Mouse (Mus musculus) heart, adult 2 months (tissue): ENCODE results near the gene Mtch2. TPM values are rescaled to one million over a fixed set of nuclear protein-coding genes. Genes with fewer than 3 reads are reported as not detected.
"Not testable (repeated sequence)": the region's sequence is repeated elsewhere in the genome, so short reads cannot be mapped to it uniquely, and the experiment has no call there.

ENCODE experiments used
- DNase-seq, 2 experiments: peaks; one replicate each; pipeline ENCODE4 v3.0.0; 2021
- H3K27ac ChIP-seq: fragments of 200-600 bp; 2 replicates; pipeline ENCODE4 v1.8.1; 2022
- H3K27me3 ChIP-seq: fragments of 200-500 bp; 2 replicates; pipeline ENCODE4 v1.6.1; 2012; ENCODE audit warnings: mild to moderate bottlenecking, low read length, inconsistent platforms, mixed read lengths; ENCODE audit not compliant: control insufficient read depth, insufficient read depth
- H3K36me3 ChIP-seq: fragments of 200-500 bp; 2 replicates; pipeline ENCODE4 v1.6.1; 2012; ENCODE audit warnings: low read length, inconsistent platforms; ENCODE audit not compliant: control insufficient read depth, insufficient read depth
- H3K4me1 ChIP-seq: fragments of 200-500 bp; 2 replicates; pipeline ENCODE4 v1.6.1; 2011; ENCODE audit warnings: low read length; ENCODE audit not compliant: control insufficient read depth, insufficient read depth
- H3K4me3 ChIP-seq: fragments of 200-600 bp; 2 replicates; pipeline ENCODE4 v1.8.1; 2022
- H3K79me2 ChIP-seq: fragments of 200-500 bp; replicated peaks from 2 replicates; pipeline ENCODE4 v1.6.1; 2012; ENCODE audit warnings: mild to moderate bottlenecking, inconsistent platforms, low read length, moderate library complexity, mixed read lengths; ENCODE audit not compliant: control insufficient read depth, insufficient read depth
- H3K9ac ChIP-seq: fragments of 200-500 bp; 2 replicates; pipeline ENCODE4 v1.6.1; 2012; ENCODE audit warnings: low read depth, mild to moderate bottlenecking, control low read depth, inconsistent platforms, low read length, mixed read lengths
- CTCF ChIP-seq: fragments of 200-600 bp; IDR thresholded peaks from 2 replicates; pipeline ENCODE4 v1.8.1; 2022; ENCODE audit warnings: antibody characterized with exemption, mild to moderate bottlenecking, moderate library complexity
- EP300 ChIP-seq: fragments of 200-500 bp; IDR thresholded peaks from 2 replicates; pipeline ENCODE4 v1.6.1; 2011; ENCODE audit warnings: low read depth, low read length, control low read depth; ENCODE audit not compliant: insufficient read depth
- POLR2A ChIP-seq: fragments of 200-500 bp; IDR thresholded peaks from 2 replicates; pipeline ENCODE4 v1.6.1; 2011; ENCODE audit warnings: mild to moderate bottlenecking, low read depth, low read length, control low read depth; ENCODE audit not compliant: insufficient read depth
- WGBS: fragments of 180-500 bp; shearing (Covaris S2); methylation state at CpG from one replicate; pipeline ENCODE4 v1.1.7; 2018; 5-methylcytosine and 5-hydroxymethylcytosine counted together
- intact Hi-C: fragments of 180-260 bp; cut with DNase I; formaldehyde crosslinking; loops from one replicate; pipeline ENCODE4 v1.15.1; 2025
- polyA plus RNA-seq: library from polyadenylated mRNA; depleted of rRNA; stranded (reverse); fragments of >200 nt; gene quantifications from 2 replicates; pipeline ENCODE4 v1.2.3, GENCODE M21; 2012
- total RNA-seq, 2 experiments: library from RNA; stranded (reverse); gene quantifications; 2 replicates each; pipeline ENCODE4 v1.2.3; 2021

Mtch2 gene
- total and polyA plus RNA-seq, 3 experiments = 137 to 197 (median 171) TPM

- Histone ChIP-seq H3K79me2 (no peaks in the 10 kb centered on the region), H3K27me3 (no peaks in the 10 kb centered on the region), H3K4me1 (no peaks in the 10 kb centered on the region), H3K36me3 (no peaks in the 10 kb centered on the region), H3K9ac (no peak overlapping the region), H3K27ac (no peak overlapping the region), H3K4me3 (no peak overlapping the region)
- intact Hi-C loops = no loop called here
- no peak for DNase-seq
- no peak for TF ChIP-seq POLR2A
- TF ChIP-seq EP300 = no peak
- TF ChIP-seq CTCF = no peak
- 81% methylated on average over 3 of the region's 3 CpGs for WGBS
Observed at GRCm38 (mm10) chr2:90818710-90819109, 28.2 kb upstream of the Mtch2 start.

DNA sequence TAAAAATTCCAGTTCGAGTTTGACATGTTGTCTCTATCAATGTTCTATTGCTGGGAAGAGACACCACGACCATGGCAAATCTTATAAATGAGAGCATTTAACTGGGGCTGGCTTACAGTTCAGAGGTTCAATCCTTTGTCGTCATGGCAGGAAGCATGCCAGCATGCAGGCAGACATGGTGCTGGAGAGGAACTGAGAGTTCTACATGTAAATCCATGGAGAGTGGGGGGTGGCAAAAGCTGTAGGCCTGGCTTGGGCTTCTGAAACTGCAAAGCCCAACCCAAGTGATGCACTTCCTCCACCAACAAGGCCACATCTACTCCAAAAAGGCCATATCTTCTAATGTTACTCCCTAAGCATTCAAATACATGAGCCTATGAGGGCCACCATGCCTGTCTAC lies 26.1 kb upstream of the Mtch2 start:
- 79% methylated on average over 3 of the region's 3 CpGs for WGBS

GRCm38 (mm10) chr2:90822978-90823377 lies 24.0 kb upstream of the Mtch2 start:
- no peak for DNase-seq
- intact Hi-C loops = no loop called here
- no peaks in the 10 kb centered on the region for H3K27me3 ChIP-seq
- H3K27ac ChIP-seq = no peak overlapping the region
- WGBS = 90% methylated on average over 2 of the region's 2 CpGs
- TF ChIP-seq POLR2A = no peak
- no peak for TF ChIP-seq EP300
- TF ChIP-seq CTCF = no peak
- H3K4me1 ChIP-seq = no peaks in the 10 kb centered on the region
- no peak overlapping the region for H3K4me3 ChIP-seq
- H3K36me3 ChIP-seq = no peaks in the 10 kb centered on the region
- H3K79me2 ChIP-seq = no peaks in the 10 kb centered on the region
- H3K9ac ChIP-seq = no peak overlapping the region

More for the DNA sequence above, 26.1 kb upstream of the Mtch2 start:
- Histone ChIP-seq H3K27ac (no peak overlapping the region), H3K9ac (no peak overlapping the region), H3K79me2 (no peaks in the 10 kb centered on the region), H3K4me1 (no peaks in the 10 kb centered on the region), H3K4me3 (no peak overlapping the region), H3K36me3 (no peaks in the 10 kb centered on the region), H3K27me3 (no peaks in the 10 kb centered on the region)
- no peak for DNase-seq
- intact Hi-C loops = no loop called here
- TF ChIP-seq POLR2A = no peak
- TF ChIP-seq EP300 = no peak
- TF ChIP-seq CTCF = no peak

DNA sequence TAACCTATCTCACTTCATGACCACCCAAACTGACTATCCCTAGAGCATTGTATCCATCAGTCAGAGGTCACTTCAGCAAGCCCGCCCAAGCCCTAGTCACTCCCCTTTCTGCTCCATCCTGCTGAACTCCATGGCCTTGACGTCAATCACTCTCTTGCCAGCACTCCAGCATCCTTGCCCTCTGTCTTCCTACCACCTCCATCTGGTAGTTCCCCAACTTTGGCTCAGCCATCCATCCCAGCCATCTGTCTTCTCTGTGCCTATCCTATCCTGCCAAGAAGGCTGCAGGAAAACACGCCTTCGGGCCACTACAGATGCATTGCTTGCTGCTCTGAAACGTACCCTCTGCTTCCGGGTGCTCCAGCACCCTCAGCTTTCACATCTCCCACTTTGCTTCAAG lies 23.2 kb upstream of the Mtch2 start:
- Histone ChIP-seq H3K79me2 (no peaks in the 10 kb centered on the region), H3K4me3 (no peak overlapping the region), H3K36me3 (no peaks in the 10 kb centered on the region), H3K27me3 (no peaks in the 10 kb centered on the region), H3K9ac (no peak overlapping the region), H3K27ac (no peak overlapping the region), H3K4me1 (no peaks in the 10 kb centered on the region)
- intact Hi-C loops = no loop called here
- no peak for TF ChIP-seq POLR2A
- TF ChIP-seq CTCF = no peak
- no peak for TF ChIP-seq EP300
- 80% methylated on average over 6 of the region's 6 CpGs for WGBS
- DNase-seq = no peak

- H3K9ac ChIP-seq, H3K27me3 ChIP-seq, DNase-seq, H3K4me1 ChIP-seq, H3K36me3 ChIP-seq, H3K4me3 ChIP-seq, H3K79me2 ChIP-seq, H3K27ac ChIP-seq, intact Hi-C loops: not testable (repeated sequence)
- 49% methylated on average over 10 of the region's 10 CpGs for WGBS
Observed at GRCm38 (mm10) chr2:90824528-90824927, 22.4 kb upstream of the Mtch2 start.

DNA sequence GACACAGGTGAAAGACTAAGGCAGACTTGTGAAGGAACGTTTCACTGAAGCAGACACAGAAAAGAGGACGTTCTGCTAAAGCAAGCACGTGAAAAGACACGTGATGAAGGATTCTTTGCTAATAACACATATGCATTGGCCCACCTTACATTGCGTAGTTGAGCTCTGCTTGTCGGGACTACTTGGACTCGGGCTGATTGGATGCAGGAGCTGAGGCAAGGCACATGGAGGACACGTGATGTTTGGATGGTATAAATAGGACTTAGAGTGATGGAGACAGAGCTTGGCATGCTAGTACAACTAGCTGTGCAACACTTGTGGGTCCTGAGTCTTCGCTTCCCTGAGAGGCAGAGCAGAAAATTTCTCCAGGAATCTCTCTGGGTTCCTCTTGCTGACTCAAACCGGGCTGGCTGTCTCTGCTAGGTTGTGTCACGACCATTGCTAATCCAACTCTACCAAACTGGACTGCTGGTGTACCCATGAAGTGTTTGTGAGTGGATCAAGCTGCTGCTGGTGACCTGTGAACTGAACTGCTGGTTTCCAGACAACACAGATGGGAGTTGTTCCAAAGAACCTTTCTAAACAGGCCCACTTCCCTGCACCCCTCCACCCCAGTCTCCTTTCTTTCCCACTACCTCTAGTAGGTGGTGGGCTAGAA lies 21.3 kb upstream of the Mtch2 start:
- TF ChIP-seq POLR2A = no peak
- no peak for TF ChIP-seq EP300
- TF ChIP-seq CTCF = no peak
- Histone ChIP-seq H3K4me1 (no peaks in the 10 kb centered on the region), H3K27ac (no peak overlapping the region), H3K4me3 (no peak overlapping the region), H3K79me2 (no peaks in the 10 kb centered on the region), H3K27me3 (no peaks in the 10 kb centered on the region), H3K36me3 (no peaks in the 10 kb centered on the region), H3K9ac (no peak overlapping the region)
- intact Hi-C loops = no loop called here
- no peak for DNase-seq
- 81% methylated on average over 11 of the region's 11 CpGs for WGBS
